Mouse (Mus musculus): ENCODE results near the gene Gna15. TPM values are rescaled to one million over a fixed set of nuclear protein-coding genes. Genes with fewer than 3 reads are reported as not detected.

Gna15 gene
- polyA plus RNA-seq, 1 experiment from 2014 or later = 1.7 TPM

DNA sequence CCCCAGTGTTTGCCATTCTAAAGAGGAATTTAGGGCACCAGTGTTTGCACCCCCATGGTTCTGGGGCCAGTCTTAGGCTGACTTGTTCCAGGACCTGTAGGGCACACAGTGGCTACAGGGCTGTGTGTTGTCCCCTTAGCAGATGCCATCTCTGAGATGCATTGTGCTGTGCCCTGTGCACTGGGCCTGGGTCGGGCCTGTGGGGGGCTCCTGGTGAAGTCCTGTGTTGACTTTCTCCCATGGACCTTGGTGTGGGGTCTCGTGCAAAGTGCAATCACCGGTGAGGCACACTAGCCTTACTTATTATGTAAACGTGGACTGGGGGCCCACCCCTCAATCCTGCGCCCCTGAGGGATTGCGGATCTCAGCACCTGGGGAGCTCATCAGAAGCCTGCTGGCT is 38.4 kb upstream of the Gna15 start:
- Histone ChIP-seq H3K4me3 (ENCODE audit: low read depth, low read length) (no peak overlapping the region), H3K36me3 (ENCODE audit: insufficient read depth) (peaks cover 58% of the 10 kb centered on the region), H3K27ac (ENCODE audit: low read depth) (no peak overlapping the region), H3K9ac (no peak overlapping the region), H3K4me2 (peak overlapping the region; percentile 25), H3K9me3 (ENCODE audit: low read depth, low read length) (no peaks in the 10 kb centered on the region), H3K27me3 (ENCODE audit: insufficient read depth, low read length) (no peaks in the 10 kb centered on the region), H3K4me1 (ENCODE audit: insufficient read depth) (peaks cover 22% of the 10 kb centered on the region)
- TF ChIP-seq CTCF (IDR thresholded peaks at IDR 0.05; ENCODE audit: low read depth) = no peak
- no peak for DNase-seq
- no peak for ATAC-seq (ENCODE audit: insufficient read depth)
- WGBS = 75% methylated on average over 6 of the region's 6 CpGs

DNA sequence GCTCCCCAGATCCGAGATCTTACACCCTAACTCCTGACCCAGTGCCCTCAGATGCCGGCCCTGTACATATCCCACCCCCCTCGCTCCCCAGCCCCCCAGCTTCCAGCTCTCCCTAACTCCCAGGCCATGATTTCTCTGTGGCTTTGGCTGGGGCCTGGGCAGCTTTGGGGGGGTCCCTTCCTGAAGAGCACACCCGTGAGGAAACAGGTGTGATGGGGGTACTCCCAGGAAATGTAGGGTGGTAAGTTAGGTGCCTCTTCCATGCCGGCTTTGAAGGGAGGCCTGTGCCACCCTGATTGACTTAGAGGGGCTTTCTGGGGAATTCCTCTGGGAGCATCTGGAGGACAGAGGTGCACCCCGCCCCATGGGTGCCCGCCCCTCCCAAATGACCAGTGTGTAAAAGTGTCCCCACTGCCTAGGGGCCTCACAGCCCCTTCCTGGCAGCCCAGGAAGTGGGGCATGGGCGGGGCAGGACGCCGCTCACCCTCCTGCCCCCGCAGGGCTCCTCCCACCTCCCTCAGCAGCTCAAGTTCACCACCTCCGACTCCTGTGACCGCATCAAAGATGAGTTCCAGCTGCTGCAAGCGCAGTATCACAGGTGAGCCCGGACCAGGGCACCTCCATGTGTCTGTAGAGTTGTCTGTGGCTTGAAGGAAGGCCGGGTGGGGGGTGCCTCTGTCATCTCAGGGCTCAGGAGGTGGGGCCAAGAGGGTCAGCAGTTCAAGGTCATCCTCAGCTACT is 36.9 kb upstream of the Gna15 start:
- Histone ChIP-seq H3K9me3 (ENCODE audit: low read depth, low read length) (no peaks in the 10 kb centered on the region), H3K27ac (ENCODE audit: low read depth) (peak overlapping the region; percentile 92; the same call in 1 of the 2 replicates), H3K4me3 (ENCODE audit: low read depth, low read length) (peak overlapping the region; percentile 88), H3K27me3 (ENCODE audit: insufficient read depth, low read length) (no peaks in the 10 kb centered on the region), H3K4me1 (ENCODE audit: insufficient read depth) (peaks cover 22% of the 10 kb centered on the region), H3K4me2 (peak overlapping the region; percentile 85), H3K36me3 (ENCODE audit: insufficient read depth) (peaks cover 45% of the 10 kb centered on the region), H3K9ac (peak overlapping the region; percentile 95)
- DNase-seq = no peak
- TF ChIP-seq CTCF (IDR thresholded peaks at IDR 0.05; ENCODE audit: low read depth) = no peak
- WGBS = 11% methylated on average over 16 of the region's 16 CpGs
- ATAC-seq (ENCODE audit: insufficient read depth) = peak; percentile 2

DNA sequence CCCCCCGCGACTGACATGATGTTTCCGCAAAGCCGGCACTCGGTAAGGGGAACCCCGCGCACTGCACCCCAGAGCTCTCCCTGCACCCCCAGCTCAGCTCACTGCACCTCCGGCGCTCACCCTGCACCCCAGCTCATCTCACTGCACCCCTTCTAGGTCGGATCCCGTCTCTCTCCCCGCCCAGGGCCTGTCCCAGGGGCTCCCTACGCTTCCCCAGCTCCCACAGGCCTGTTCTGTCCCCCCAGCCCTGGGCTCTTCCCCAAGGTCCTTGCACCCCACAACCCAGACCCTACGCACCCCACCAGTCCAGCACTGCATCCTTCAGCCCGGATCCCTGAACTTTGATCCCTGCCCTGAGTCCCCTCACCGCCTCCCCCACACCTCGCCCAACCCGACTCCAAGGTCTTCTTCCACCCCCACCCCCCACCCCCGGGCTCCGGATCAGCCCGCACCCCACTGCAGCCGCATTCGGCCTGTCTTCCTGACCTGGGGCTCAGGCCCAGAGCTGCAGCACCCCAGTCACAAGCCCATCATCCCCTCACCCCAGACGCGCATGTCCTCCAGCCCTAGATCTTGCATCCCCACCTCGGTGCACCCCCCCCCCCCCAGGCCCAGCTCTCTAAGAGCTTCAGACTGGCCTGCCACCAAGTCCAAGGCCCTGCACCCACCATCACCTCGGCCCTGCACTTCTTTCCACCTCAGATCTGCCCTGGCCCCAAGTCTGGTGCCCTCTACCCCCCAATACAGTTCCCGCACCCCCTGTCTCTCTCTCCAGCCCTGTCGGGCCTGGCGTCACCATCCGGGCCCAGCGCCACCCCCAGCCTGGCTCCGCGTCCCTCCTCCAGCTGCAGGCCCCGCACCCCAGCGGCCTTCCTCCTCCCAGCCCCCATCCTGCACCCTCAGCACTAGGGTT is 35.9 kb upstream of the Gna15 start:
- peaks cover 35% of the 10 kb centered on the region for H3K36me3 ChIP-seq (ENCODE audit: insufficient read depth)
- no peak for DNase-seq
- peak overlapping the region; percentile 95 for H3K9ac ChIP-seq
- peaks cover 22% of the 10 kb centered on the region for H3K4me1 ChIP-seq (ENCODE audit: insufficient read depth)
- peak overlapping the region; percentile 85 for H3K4me2 ChIP-seq
- H3K9me3 ChIP-seq (ENCODE audit: low read depth, low read length) = no peaks in the 10 kb centered on the region
- under 1% methylated on average over 34 of the region's 36 CpGs for WGBS
- no peak for TF ChIP-seq CTCF (IDR thresholded peaks at IDR 0.05; ENCODE audit: low read depth)
- ATAC-seq (ENCODE audit: insufficient read depth) = peak; percentile 28
- H3K4me3 ChIP-seq (ENCODE audit: low read depth, low read length) = peak overlapping the region; percentile 88
- no peaks in the 10 kb centered on the region for H3K27me3 ChIP-seq (ENCODE audit: insufficient read depth, low read length)
- peak overlapping the region; percentile 92 for H3K27ac ChIP-seq (ENCODE audit: low read depth)

DNA sequence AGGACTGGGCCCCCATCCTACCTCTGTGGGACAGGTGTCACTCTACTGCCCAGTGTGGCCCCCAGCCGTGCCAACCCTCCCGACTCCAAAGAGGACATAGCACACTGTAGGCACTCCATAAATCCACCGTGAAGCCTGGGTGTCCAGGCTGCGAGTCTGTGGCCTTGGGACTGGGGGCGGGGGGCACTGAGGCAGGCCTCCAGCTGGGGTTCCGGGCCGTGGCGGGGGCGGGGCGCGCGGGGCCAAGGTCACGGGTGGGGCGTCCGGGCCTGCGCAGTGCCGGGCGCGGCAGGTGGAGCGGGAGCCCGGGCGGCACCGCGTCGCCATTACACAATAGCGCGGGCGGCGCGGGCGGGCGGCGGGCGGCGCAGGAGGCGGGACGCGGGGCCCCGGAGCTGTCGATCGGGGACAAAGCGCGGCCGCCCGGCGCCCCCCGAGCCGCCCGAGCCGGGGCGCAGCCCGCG is 35.2 kb upstream of the Gna15 start, which contains the start of gene Aes:
TSS of gene Aes (plus strand) at position 326 of the 464 bp plus-strand sequence.
- ATAC-seq (ENCODE audit: insufficient read depth) = peak; percentile 36
- H3K9me3 ChIP-seq (ENCODE audit: low read depth, low read length) = no peaks in the 10 kb centered on the region
- DNase-seq = peak; percentile 68
- peak within 1 kb of the TSS; percentile 95 for H3K9ac ChIP-seq
- peak within 1 kb of the TSS; percentile 85 for H3K4me2 ChIP-seq
- peak within 1 kb of the TSS; percentile 92 for H3K27ac ChIP-seq (ENCODE audit: low read depth)
- under 1% methylated on average over 51 of the region's 53 CpGs for WGBS
- no peaks in the 10 kb centered on the region for H3K27me3 ChIP-seq (ENCODE audit: insufficient read depth, low read length)
- peak within 1 kb of the TSS; percentile 88 for H3K4me3 ChIP-seq (ENCODE audit: low read depth, low read length)
- H3K36me3 ChIP-seq (ENCODE audit: insufficient read depth) = peaks cover 28% of the 10 kb centered on the region
- no peak for TF ChIP-seq CTCF (IDR thresholded peaks at IDR 0.05; ENCODE audit: low read depth)
- peaks cover 19% of the 10 kb centered on the region for H3K4me1 ChIP-seq (ENCODE audit: insufficient read depth)

DNA sequence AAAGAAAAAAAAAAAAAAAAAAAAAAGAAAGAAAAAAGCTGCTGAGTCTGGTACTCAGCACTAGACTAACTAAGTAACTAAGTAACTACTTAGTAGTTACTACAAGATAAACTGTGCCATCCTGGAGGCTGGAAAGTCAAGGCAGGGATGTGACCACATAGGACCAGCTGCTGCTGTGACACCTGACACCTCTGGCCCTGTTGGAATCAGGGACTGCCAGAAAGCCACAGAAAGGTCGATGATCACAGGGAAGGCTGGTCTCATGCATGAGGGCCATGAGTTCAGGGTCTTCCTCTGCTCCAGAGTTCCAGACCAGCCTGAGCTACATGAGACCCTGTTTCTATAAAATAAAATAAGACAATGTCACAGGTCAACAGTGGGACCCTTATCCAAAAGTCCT is 33.5 kb upstream of the Gna15 start:
- no peak for TF ChIP-seq CTCF (IDR thresholded peaks at IDR 0.05; ENCODE audit: low read depth)
- Histone ChIP-seq H3K9ac (no peak overlapping the region), H3K9me3 (ENCODE audit: low read depth, low read length) (no peaks in the 10 kb centered on the region)

DNA sequence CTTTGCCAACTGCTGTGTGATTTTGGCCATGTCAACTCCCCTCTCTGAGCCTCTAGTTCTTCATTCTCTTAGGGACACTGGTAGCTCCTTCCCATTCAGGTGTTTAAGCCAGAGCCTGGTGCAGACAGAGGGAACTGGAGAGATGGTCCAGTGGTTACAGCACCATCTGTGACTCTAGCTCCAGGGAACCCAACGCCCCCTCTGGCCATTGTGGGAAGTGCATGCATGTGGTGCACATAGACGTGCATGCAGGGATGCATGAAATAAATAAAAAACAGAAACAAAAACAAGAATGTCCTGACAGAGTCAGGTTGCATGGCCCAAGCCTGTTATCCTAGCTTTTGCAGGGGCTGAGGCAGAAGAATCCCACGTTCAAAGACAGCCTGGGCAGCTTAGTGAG is 32.3 kb upstream of the Gna15 start:
- Histone ChIP-seq H3K27me3 (ENCODE audit: insufficient read depth, low read length) (no peaks in the 10 kb centered on the region), H3K9ac (no peak overlapping the region), H3K4me2 (no peak overlapping the region), H3K4me1 (ENCODE audit: insufficient read depth) (peaks cover 8% of the 10 kb centered on the region; the same call in 1 of the 2 replicates), H3K4me3 (ENCODE audit: low read depth, low read length) (no peak overlapping the region), H3K9me3 (ENCODE audit: low read depth, low read length) (no peaks in the 10 kb centered on the region), H3K27ac (ENCODE audit: low read depth) (no peak overlapping the region), H3K36me3 (ENCODE audit: insufficient read depth) (peaks cover 2% of the 10 kb centered on the region; the same call in 1 of the 2 replicates)
- TF ChIP-seq CTCF (IDR thresholded peaks at IDR 0.05; ENCODE audit: low read depth) = peak; percentile 66
- ATAC-seq (ENCODE audit: insufficient read depth) = no peak
- 69% methylated on average over 3 of the region's 3 CpGs for WGBS
- no peak for DNase-seq

More for the DNA sequence above, 33.5 kb upstream of the Gna15 start:
- 19% methylated on average over 1 of the region's 1 CpGs for WGBS
- H3K27me3 ChIP-seq (ENCODE audit: insufficient read depth, low read length) = no peaks in the 10 kb centered on the region
- peaks cover 14% of the 10 kb centered on the region for H3K36me3 ChIP-seq (ENCODE audit: insufficient read depth)
- peaks cover 8% of the 10 kb centered on the region; the same call in 1 of the 2 replicates for H3K4me1 ChIP-seq (ENCODE audit: insufficient read depth)
- no peak overlapping the region for H3K4me3 ChIP-seq (ENCODE audit: low read depth, low read length)
- ATAC-seq (ENCODE audit: insufficient read depth) (no peak), DNase-seq (no peak)
- no peak overlapping the region for H3K4me2 ChIP-seq
- no peak overlapping the region for H3K27ac ChIP-seq (ENCODE audit: low read depth)

All from lung, embryonic 14.5 days (tissue).